Comparison of ENCODE assay signal across 28 mouse cellular contexts in the genomic region with DNA sequence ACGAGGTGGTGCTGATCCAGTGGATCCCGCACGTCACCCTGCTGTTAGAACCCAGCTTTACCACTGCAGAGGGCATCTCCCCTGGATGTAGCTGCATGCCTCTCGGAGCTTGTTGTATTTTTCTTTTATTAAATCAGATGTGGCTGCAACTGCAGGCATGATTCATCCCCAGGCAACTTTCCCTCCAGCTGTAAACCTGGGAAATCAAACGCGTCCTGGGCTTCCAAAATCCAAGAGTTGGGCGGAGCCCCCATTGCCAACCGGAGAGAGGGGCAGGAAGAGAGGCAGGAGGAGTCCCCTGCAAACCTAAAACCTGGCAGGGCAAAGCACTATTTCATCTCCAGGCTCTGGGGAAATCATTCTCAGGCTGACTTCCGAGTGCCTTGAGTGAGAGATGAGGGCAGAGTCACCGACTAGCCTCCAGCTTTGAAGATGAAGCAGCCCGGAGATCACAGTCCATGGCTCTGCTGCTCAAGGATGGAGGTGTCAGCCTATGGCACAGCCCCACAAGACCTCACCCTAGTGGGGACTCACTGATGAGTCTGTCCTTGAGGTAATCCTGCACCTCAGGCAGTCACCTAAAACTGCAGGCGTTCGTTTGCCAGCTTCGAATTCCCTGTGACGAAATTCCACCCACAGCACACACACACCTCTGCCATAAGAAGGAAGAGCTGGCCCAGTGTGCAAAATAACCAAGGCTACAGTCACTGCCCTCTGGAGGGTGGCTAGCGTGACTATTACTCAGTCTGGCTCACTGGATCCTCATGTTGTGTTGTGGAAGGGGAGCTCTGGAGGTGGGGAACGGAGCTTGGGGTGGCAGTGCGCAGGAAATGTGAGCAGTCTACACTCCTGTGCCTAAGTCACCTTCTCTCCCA. TPM values are rescaled to one million over a fixed set of nuclear protein-coding genes. Genes with fewer than 3 reads are reported as not detected.
DNase-seq lines count a peak whose midpoint lies in the region; ATAC-seq lines count a peak whose summit lies in the region.
"Had no signal": no experiment of that assay in that cellular context is flagged by ENCODE, and none has a peak within 500 bp of the region (broad histone marks: within the 10 kb centered on the region; RNA-seq: fewer than 3 reads in every experiment).

No protein-coding gene starts in this region.

- H3K4me3 ChIP-seq in embryonic facial prominence, embryonic 15.5 days (replicated peaks), result no peak overlapping the region
- H3K4me3 ChIP-seq in limb, embryonic 15.5 days, result no peak overlapping the region
- H3K4me3 ChIP-seq: forebrain, embryonic 13.5 days; heart, embryonic 12.5 days; lung, embryonic 15.5 days; neural tube, embryonic 12.5 days had no signal

- no peaks in the 10 kb centered on the region for H3K36me3 ChIP-seq in embryonic facial prominence, embryonic 15.5 days
- no peaks in the 10 kb centered on the region for H3K36me3 ChIP-seq in limb, embryonic 15.5 days
- H3K36me3 ChIP-seq: heart, embryonic 12.5 days; lung, embryonic 15.5 days; neural tube, embryonic 12.5 days had no signal

- peaks cover 32% of the 10 kb centered on the region for H3K4me1 ChIP-seq in embryonic facial prominence, embryonic 15.5 days
- peaks cover 44% of the 10 kb centered on the region for H3K4me1 ChIP-seq in limb, embryonic 15.5 days
- H3K4me1 ChIP-seq: neural tube, embryonic 12.5 days had no signal

- ATAC-seq in frontal cortex, adult (ENCODE audit: low TSS enrichment), result peak; percentile 65; the same call in 1 of the 2 replicates
- no peak for ATAC-seq in embryonic facial prominence, embryonic 15.5 days (ENCODE audit: insufficient number of reproducible peaks, low FRiP score, low TSS enrichment, low read depth)
- ATAC-seq in limb, embryonic 15.5 days (ENCODE audit: insufficient number of reproducible peaks, low FRiP score, low TSS enrichment, low read depth), result no peak
- ATAC-seq: forebrain, embryonic 13.5 days; midbrain, embryonic 16.5 days had no signal

- peak overlapping the region; percentile 39; the same call in 1 of the 2 replicates for H3K27ac ChIP-seq in embryonic facial prominence, embryonic 15.5 days (replicated peaks)
- peak overlapping the region; percentile 62 for H3K27ac ChIP-seq in limb, embryonic 15.5 days
- H3K27ac ChIP-seq: forebrain, embryonic 13.5 days; hindbrain, embryonic 14.5 days; kidney, postnatal 0 days; lung, embryonic 15.5 days; neural tube, embryonic 12.5 days had no signal

- DNase-seq in frontal cortex, postnatal 36 days (ENCODE audit: low spot score in 2 of 2), result no peak
- DNase-seq in 3T3-L1 (ENCODE audit: low read depth, low spot score), result peak; percentile 58
- no peak for DNase-seq in kidney, adult 9 months
- no peak for DNase-seq in lung, postnatal 14 days
- DNase-seq: adrenal gland, postnatal 10 days; cerebellum, adult 11-12 months; cerebellum, adult 9-11 months; embryo, embryonic 11 days; gastrocnemius, postnatal 10 days; heart, adult 18-20 months; kidney, adult 11 months; kidney, postnatal 4 days; lung, postnatal 36 days; right cerebral cortex, adult 18-20 months; spleen, adult 18-20 months; thymus, postnatal 4 days had no signal

- 50% methylated on average over 18 of the region's 18 CpGs for WGBS in embryonic facial prominence, embryonic 15.5 days
- 39% methylated on average over 18 of the region's 18 CpGs for WGBS in limb, embryonic 15.5 days

- no peak overlapping the region for H3K4me2 ChIP-seq in embryonic facial prominence, embryonic 15.5 days (replicated peaks)
- H3K4me2 ChIP-seq in limb, embryonic 15.5 days, result no peak overlapping the region
- H3K4me2 ChIP-seq: forebrain, embryonic 13.5 days; heart, embryonic 12.5 days; hindbrain, embryonic 14.5 days; liver, embryonic 11.5 days; lung, embryonic 15.5 days; midbrain, embryonic 11.5 days; neural tube, embryonic 12.5 days had no signal

- H3K27me3 ChIP-seq in embryonic facial prominence, embryonic 15.5 days, result no peaks in the 10 kb centered on the region
- H3K27me3 ChIP-seq in limb, embryonic 15.5 days, result no peaks in the 10 kb centered on the region
- H3K27me3 ChIP-seq: forebrain, embryonic 13.5 days; lung, embryonic 15.5 days; neural tube, embryonic 12.5 days had no signal

- no peak overlapping the region for H3K9ac ChIP-seq in embryonic facial prominence, embryonic 15.5 days
- H3K9ac ChIP-seq in limb, embryonic 15.5 days, result no peak overlapping the region
- H3K9ac ChIP-seq: forebrain, embryonic 13.5 days; heart, embryonic 12.5 days; hindbrain, embryonic 14.5 days; lung, embryonic 15.5 days; neural tube, embryonic 12.5 days had no signal

- H3K9me3 ChIP-seq in embryonic facial prominence, embryonic 15.5 days (replicated peaks), result no peaks in the 10 kb centered on the region
- no peaks in the 10 kb centered on the region for H3K9me3 ChIP-seq in limb, embryonic 15.5 days
- H3K9me3 ChIP-seq: forebrain, embryonic 13.5 days; heart, embryonic 12.5 days; lung, embryonic 15.5 days; neural tube, embryonic 12.5 days had no signal

RNA-seq across cellular contexts. Expression of a gene that starts 21.5 kb away (rescaled TPM):
- 217 and 242 TPM in 2 replicates for polyA plus RNA-seq in embryonic facial prominence, embryonic 15.5 days (2015; fragmentation: Nextera tagmentation; extraction: Ambion mirVana)
- polyA plus RNA-seq in limb, embryonic 15.5 days (2015; fragmentation: Nextera tagmentation; extraction: Ambion mirVana), result 259 and 273 TPM in 2 replicates
